Mouse (Mus musculus) gastrocnemius, adult 18-20 months (tissue): ENCODE measurements around the gene Gm48552. TPM values are rescaled to one million over a fixed set of nuclear protein-coding genes. Genes with fewer than 3 reads are reported as not detected.

Experiments
- DNase-seq: peaks from one replicate; pipeline ENCODE4 v3.0.0; 2021; ENCODE audit warnings: low spot score
- total RNA-seq, 2 experiments: library from RNA; stranded (reverse); gene quantifications; 2 replicates each; pipeline ENCODE4 v1.2.3; 2021

Gene Gm48552
- total RNA-seq, 2 experiments from 2014 or later = 0.34 TPM; not detected in 1

GRCm38 (mm10) chr10:81385603-81386306 lies 3.0 kb upstream of the Gm48552 start:
- no peak for DNase-seq

- DNase-seq = no peak
Measured at GRCm38 (mm10) chr10:81387716-81388115, 1.1 kb upstream of the Gm48552 start.

GRCm38 (mm10) chr10:81389373-81389772 lies 568 bp downstream of the Gm48552 start:
- DNase-seq = no peak

GRCm38 (mm10) chr10:81389801-81390677 lies 1.2 kb downstream of the Gm48552 start:
- DNase-seq = peak; percentile 76

- DNase-seq = no peak
Measured at GRCm38 (mm10) chr10:81390678-81390965, 1.8 kb downstream of the Gm48552 start.

GRCm38 (mm10) chr10:81392270-81392669 lies 3.5 kb downstream of the Gm48552 start:
- DNase-seq = no peak

- DNase-seq = no peak
Measured at GRCm38 (mm10) chr10:81392781-81393185, 4.0 kb downstream of the Gm48552 start, which contains the start of gene Smim24. Smim24 (plus strand) TSS chr10:81393051.

- no peak for DNase-seq
Measured at GRCm38 (mm10) chr10:81393456-81394063, 4.8 kb downstream of the Gm48552 start.

GRCm38 (mm10) chr10:81395127-81395526 lies 6.3 kb downstream of the Gm48552 start:
- DNase-seq = no peak

- no peak for DNase-seq
Measured at GRCm38 (mm10) chr10:81395865-81396264, 7.1 kb downstream of the Gm48552 start.

GRCm38 (mm10) chr10:81396749-81397148 lies 7.9 kb downstream of the Gm48552 start:
- no peak for DNase-seq

- DNase-seq = no peak
Measured at GRCm38 (mm10) chr10:81399296-81399695, 10.5 kb downstream of the Gm48552 start.

- no peak for DNase-seq
Measured at GRCm38 (mm10) chr10:81399798-81400308, 11.0 kb downstream of the Gm48552 start.

- no peak for DNase-seq
Measured at GRCm38 (mm10) chr10:81400371-81401204, 11.8 kb downstream of the Gm48552 start.

GRCm38 (mm10) chr10:81401205-81401520 lies 12.4 kb downstream of the Gm48552 start:
- no peak for DNase-seq

GRCm38 (mm10) chr10:81401521-81402226 lies 12.9 kb downstream of the Gm48552 start:
- peak; percentile 77 for DNase-seq

- DNase-seq = no peak
Measured at GRCm38 (mm10) chr10:81402227-81402765, 13.5 kb downstream of the Gm48552 start.

- no peak for DNase-seq
Measured at GRCm38 (mm10) chr10:81403511-81403910, 14.7 kb downstream of the Gm48552 start.

GRCm38 (mm10) chr10:81404082-81404481 lies 15.3 kb downstream of the Gm48552 start:
- no peak for DNase-seq

- DNase-seq = no peak
Measured at GRCm38 (mm10) chr10:81404720-81405119, 15.9 kb downstream of the Gm48552 start.
